Mouse (Mus musculus) limb, embryonic 12.5 days (tissue): Measurements from ENCODE around the gene Tspan14. TPM values are rescaled to one million over a fixed set of nuclear protein-coding genes. Genes with fewer than 3 reads are reported as not detected.

ENCODE experiments used
- ATAC-seq: fragments of 200-750 bp; cut with Nextera tagmentation; 2 replicates; pipeline ENCODE4 v1.8.0; 2017; ENCODE audit warnings: low read depth, moderate TSS enrichment; ENCODE audit not compliant: insufficient number of reproducible peaks, insufficient read depth, low FRiP score, low TSS enrichment
- H3K27ac ChIP-seq: fragments of 300-500 bp; sonication (generic); 2 replicates; pipeline ENCODE4 v1.5.1; 2016; ENCODE audit warnings: mild to moderate bottlenecking, moderate library complexity
- H3K27me3 ChIP-seq: fragments of 300-500 bp; sonication (generic); 2 replicates; pipeline ENCODE4 v1.6.1; 2016; ENCODE audit warnings: mild to moderate bottlenecking, moderate library complexity
- H3K36me3 ChIP-seq: fragments of 300-500 bp; sonication (generic); 2 replicates; pipeline ENCODE4 v1.6.1; 2016; ENCODE audit warnings: mild to moderate bottlenecking, moderate library complexity
- H3K4me1 ChIP-seq: fragments of 300-500 bp; sonication (generic); replicated peaks from 2 replicates; pipeline ENCODE4 v1.6.1; 2016
- H3K4me2 ChIP-seq: fragments of 300-500 bp; sonication (generic); 2 replicates; pipeline ENCODE4 v1.6.1; 2016; ENCODE audit warnings: mild to moderate bottlenecking, moderate library complexity
- H3K4me3 ChIP-seq: fragments of 300-500 bp; sonication (generic); replicated peaks from 2 replicates; pipeline ENCODE4 v1.5.1; 2016; ENCODE audit warnings: mild to moderate bottlenecking
- H3K9ac ChIP-seq: fragments of 300-500 bp; sonication (generic); replicated peaks from 2 replicates; pipeline ENCODE4 v1.6.1; 2016; ENCODE audit warnings: mild to moderate bottlenecking, moderate library complexity
- H3K9me3 ChIP-seq: fragments of 300-500 bp; sonication (generic); 2 replicates; pipeline ENCODE4 v1.6.1; 2016; ENCODE audit warnings: mild to moderate bottlenecking, moderate library complexity
- WGBS: fragments of 180-500 bp; shearing (Covaris S2); methylation state at CpG from one replicate; pipeline ENCODE4 v1.1.7; 2016; 5-methylcytosine and 5-hydroxymethylcytosine counted together
- polyA plus RNA-seq: library from polyadenylated mRNA; unstranded; fragments of >200 nt; fragmentation: Nextera tagmentation; extraction: Ambion mirVana; gene quantifications from 2 replicates; pipeline ENCODE4 v1.2.1, GENCODE M21; 2016

Tspan14 gene
- polyA plus RNA-seq, 1 experiment from 2014 or later: 68.4 TPM

GRCm38 (mm10) chr14:40894576-40895247, 71.9 kb downstream of the Tspan14 start:
- peak; percentile 81 for ATAC-seq
- no peaks in the 10 kb centered on the region for H3K9me3 ChIP-seq
- H3K27ac ChIP-seq: no peak overlapping the region
- H3K9ac ChIP-seq: no peak overlapping the region
- H3K27me3 ChIP-seq: no peaks in the 10 kb centered on the region
- 14% methylated on average over 23 of the region's 23 CpGs for WGBS
- peak overlapping the region; percentile 15; the same call in 1 of the 2 replicates for H3K4me3 ChIP-seq
- peaks cover 15% of the 10 kb centered on the region for H3K4me1 ChIP-seq
- peak overlapping the region; percentile 54 for H3K4me2 ChIP-seq
- no peaks in the 10 kb centered on the region for H3K36me3 ChIP-seq

GRCm38 (mm10) chr14:40893884-40894283, 72.7 kb downstream of the Tspan14 start:
- H3K9me3 ChIP-seq: no peaks in the 10 kb centered on the region
- no peak overlapping the region for H3K9ac ChIP-seq
- WGBS: 53% methylated on average over 8 of the region's 8 CpGs
- H3K4me3 ChIP-seq: no peak overlapping the region
- H3K36me3 ChIP-seq: no peaks in the 10 kb centered on the region
- no peaks in the 10 kb centered on the region for H3K27me3 ChIP-seq
- no peak overlapping the region for H3K4me2 ChIP-seq
- no peak for ATAC-seq
- peaks cover 15% of the 10 kb centered on the region for H3K4me1 ChIP-seq
- no peak overlapping the region for H3K27ac ChIP-seq

GRCm38 (mm10) chr14:40893196-40893595, 73.4 kb downstream of the Tspan14 start, which contains the start of gene Sh2d4b:
Sh2d4b (minus strand) TSS chr14:40893266.
- Histone ChIP-seq H3K27ac (no peak within 1 kb of the TSS), H3K4me2 (no peak within 1 kb of the TSS), H3K9ac (no peak within 1 kb of the TSS), H3K36me3 (no peaks in the 10 kb centered on the region), H3K9me3 (no peaks in the 10 kb centered on the region), H3K27me3 (no peaks in the 10 kb centered on the region), H3K4me3 (no peak within 1 kb of the TSS), H3K4me1 (peaks cover 15% of the 10 kb centered on the region)
- 75% methylated on average over 3 of the region's 3 CpGs for WGBS
- no peak for ATAC-seq

GRCm38 (mm10) chr14:40892326-40892825, 74.2 kb downstream of the Tspan14 start:
- Histone ChIP-seq H3K27ac (no peak overlapping the region), H3K9me3 (no peaks in the 10 kb centered on the region), H3K9ac (no peak overlapping the region), H3K4me1 (peaks cover 15% of the 10 kb centered on the region), H3K4me3 (no peak overlapping the region), H3K27me3 (no peaks in the 10 kb centered on the region), H3K4me2 (no peak overlapping the region), H3K36me3 (no peaks in the 10 kb centered on the region)
- ATAC-seq: no peak
- 82% methylated on average over 7 of the region's 7 CpGs for WGBS

- H3K9ac ChIP-seq: no peak overlapping the region
- no peak for ATAC-seq
- H3K9me3 ChIP-seq: no peaks in the 10 kb centered on the region
- 92% methylated on average over 4 of the region's 4 CpGs for WGBS
- no peak overlapping the region for H3K4me2 ChIP-seq
- no peak overlapping the region for H3K27ac ChIP-seq
- H3K36me3 ChIP-seq: no peaks in the 10 kb centered on the region
- H3K4me1 ChIP-seq: peaks cover 15% of the 10 kb centered on the region
- H3K4me3 ChIP-seq: no peak overlapping the region
- H3K27me3 ChIP-seq: no peaks in the 10 kb centered on the region
Measured at GRCm38 (mm10) chr14:40891506-40891905, 75.1 kb downstream of the Tspan14 start.

- H3K9ac ChIP-seq: no peak overlapping the region
- ATAC-seq: no peak
- 81% methylated on average over 4 of the region's 4 CpGs for WGBS
- no peaks in the 10 kb centered on the region for H3K9me3 ChIP-seq
- H3K4me2 ChIP-seq: no peak overlapping the region
- H3K27me3 ChIP-seq: no peaks in the 10 kb centered on the region
- no peak overlapping the region for H3K4me3 ChIP-seq
- peaks cover 20% of the 10 kb centered on the region for H3K4me1 ChIP-seq
- H3K27ac ChIP-seq: no peak overlapping the region
- no peaks in the 10 kb centered on the region for H3K36me3 ChIP-seq
Measured at GRCm38 (mm10) chr14:40889704-40890103, 76.9 kb downstream of the Tspan14 start.

GRCm38 (mm10) chr14:40889181-40889580, 77.4 kb downstream of the Tspan14 start:
- Histone ChIP-seq H3K9me3 (no peaks in the 10 kb centered on the region), H3K27ac (no peak overlapping the region), H3K4me2 (no peak overlapping the region), H3K4me1 (peaks cover 15% of the 10 kb centered on the region), H3K27me3 (no peaks in the 10 kb centered on the region), H3K4me3 (no peak overlapping the region), H3K9ac (no peak overlapping the region), H3K36me3 (no peaks in the 10 kb centered on the region)
- no peak for ATAC-seq
- 89% methylated on average over 2 of the region's 2 CpGs for WGBS

- Histone ChIP-seq H3K36me3 (no peaks in the 10 kb centered on the region), H3K4me1 (peaks cover 5% of the 10 kb centered on the region; the same call in 1 of the 2 replicates), H3K9ac (no peak overlapping the region), H3K4me3 (no peak overlapping the region), H3K27ac (no peak overlapping the region), H3K9me3 (no peaks in the 10 kb centered on the region), H3K27me3 (no peaks in the 10 kb centered on the region), H3K4me2 (no peak overlapping the region)
- no peak for ATAC-seq
- WGBS: 77% methylated on average over 6 of the region's 6 CpGs
Measured at GRCm38 (mm10) chr14:40886428-40887202, 80.0 kb downstream of the Tspan14 start.

- Histone ChIP-seq H3K27me3 (no peaks in the 10 kb centered on the region), H3K9me3 (no peaks in the 10 kb centered on the region), H3K9ac (no peak overlapping the region), H3K4me1 (peaks cover 5% of the 10 kb centered on the region; the same call in 1 of the 2 replicates), H3K4me2 (no peak overlapping the region), H3K4me3 (no peak overlapping the region), H3K36me3 (no peaks in the 10 kb centered on the region), H3K27ac (no peak overlapping the region)
- 71% methylated on average over 1 of the region's 1 CpGs for WGBS
- no peak for ATAC-seq
Measured at GRCm38 (mm10) chr14:40885752-40886151, 80.9 kb downstream of the Tspan14 start.

- Histone ChIP-seq H3K4me1 (peaks cover 5% of the 10 kb centered on the region; the same call in 1 of the 2 replicates), H3K4me2 (no peak overlapping the region; the same call in 1 of the 2 replicates), H3K9me3 (no peaks in the 10 kb centered on the region), H3K4me3 (no peak overlapping the region), H3K36me3 (no peaks in the 10 kb centered on the region), H3K9ac (no peak overlapping the region), H3K27ac (no peak overlapping the region), H3K27me3 (no peaks in the 10 kb centered on the region)
- ATAC-seq: peak; percentile 47; the same call in 1 of the 2 replicates
- WGBS: 17% methylated on average over 4 of the region's 4 CpGs
Measured at GRCm38 (mm10) chr14:40885225-40885624, 81.4 kb downstream of the Tspan14 start.

- ATAC-seq: no peak
Measured at GRCm38 (mm10) chr14:40874565-40874964, 92.0 kb downstream of the Tspan14 start.

More at GRCm38 (mm10) chr14:40874565-40874964, 92.0 kb downstream of the Tspan14 start:
- Histone ChIP-seq H3K4me3 (no peak overlapping the region), H3K9me3 (no peaks in the 10 kb centered on the region), H3K4me1 (no peaks in the 10 kb centered on the region), H3K27me3 (no peaks in the 10 kb centered on the region), H3K9ac (no peak overlapping the region), H3K36me3 (no peaks in the 10 kb centered on the region), H3K4me2 (no peak overlapping the region), H3K27ac (0 out of 2 replicates have a peak overlapping the region, but pooled peaks have one; percentile 4)
